Mouse (Mus musculus) G1E (cell line): ENCODE measurements around the gene Dnah2. TPM values are rescaled to one million over a fixed set of nuclear protein-coding genes. Genes with fewer than 3 reads are reported as not detected.
A peak's percentile ranks its signal among the peaks of the same experiment; 100 is the strongest.

Source experiments
- ATAC-seq: 2 replicates; pipeline ENCODE4 v1.8.0; 2016; ENCODE audit warnings: mild to moderate bottlenecking; ENCODE audit not compliant: insufficient number of reproducible peaks, poor library complexity, low FRiP score, severe bottlenecking; ENCODE audit errors: extremely low read depth
- DNase-seq: peaks from one replicate; pipeline ENCODE4 v3.0.0; 2012; ENCODE audit warnings: low spot score
- H3K27me3 ChIP-seq: 2 replicates; pipeline ENCODE4 v1.6.1; 2012; ENCODE audit warnings: mild to moderate bottlenecking, low read length, inconsistent platforms; ENCODE audit not compliant: insufficient read depth
- H3K36me3 ChIP-seq: replicated peaks from 2 replicates; pipeline ENCODE3; 2012; ENCODE audit warnings: mild to moderate bottlenecking, inconsistent platforms
- H3K4me1 ChIP-seq: 2 replicates; pipeline ENCODE4 v1.6.1; 2012; ENCODE audit warnings: low read depth, low read length, inconsistent platforms, mixed read lengths; ENCODE audit not compliant: insufficient read depth
- H3K4me3 ChIP-seq: 2 replicates; pipeline ENCODE4 v1.5.1; 2012; ENCODE audit warnings: low read depth, mild to moderate bottlenecking, inconsistent platforms, low read length, moderate library complexity, mixed read lengths
- H3K9me3 ChIP-seq: replicated peaks from 2 replicates; pipeline ENCODE4 v1.6.1; 2012; ENCODE audit warnings: inconsistent platforms
- CTCF ChIP-seq: IDR thresholded peaks from 2 replicates; pipeline ENCODE4 v1.5.1; 2012; ENCODE audit warnings: low read depth, low read length, inconsistent platforms, mixed read lengths
- GATA1 ChIP-seq: IDR thresholded peaks from 2 replicates; pipeline ENCODE4 v1.6.1; 2012; ENCODE audit warnings: borderline replicate concordance, low read length, inconsistent platforms, mixed read lengths
- GATA2 ChIP-seq: IDR thresholded peaks from 2 replicates; pipeline ENCODE4 v1.6.1; 2012; ENCODE audit warnings: low read depth, low read length, inconsistent platforms, borderline replicate concordance
- POLR2AphosphoS5 ChIP-seq: IDR thresholded peaks from 2 replicates; pipeline ENCODE4 v1.6.1; 2012; ENCODE audit warnings: low read depth, low read length, inconsistent platforms; ENCODE audit not compliant: insufficient replicate concordance
- TAL1 ChIP-seq: conservative IDR thresholded peaks from 2 replicates; pipeline ENCODE4 v1.6.1; 2012; ENCODE audit warnings: low read depth, low read length, inconsistent platforms, mixed read lengths
- polyA plus RNA-seq: library from polyadenylated mRNA; stranded (reverse); fragments of >175 nt; gene quantifications from 2 replicates; pipeline ENCODE4 v1.2.3, GENCODE M21; 2012
- total RNA-seq, 2 experiments: library from RNA; stranded (forward) in 1 of 2; stranded (reverse) in 1 of 2; fragments of 200-1000 nt in 1 of 2; fragments of >200 nt in 1 of 2; fragmentation: Nextera tagmentation in 1 of 2; gene quantifications; 2 replicates each; pipeline ENCODE4 v1.2.3; 2014 to 2017

Dnah2 gene
- total and polyA plus RNA-seq, 3 experiments: 0.13 to 2.6 (median 1.1) TPM

DNA sequence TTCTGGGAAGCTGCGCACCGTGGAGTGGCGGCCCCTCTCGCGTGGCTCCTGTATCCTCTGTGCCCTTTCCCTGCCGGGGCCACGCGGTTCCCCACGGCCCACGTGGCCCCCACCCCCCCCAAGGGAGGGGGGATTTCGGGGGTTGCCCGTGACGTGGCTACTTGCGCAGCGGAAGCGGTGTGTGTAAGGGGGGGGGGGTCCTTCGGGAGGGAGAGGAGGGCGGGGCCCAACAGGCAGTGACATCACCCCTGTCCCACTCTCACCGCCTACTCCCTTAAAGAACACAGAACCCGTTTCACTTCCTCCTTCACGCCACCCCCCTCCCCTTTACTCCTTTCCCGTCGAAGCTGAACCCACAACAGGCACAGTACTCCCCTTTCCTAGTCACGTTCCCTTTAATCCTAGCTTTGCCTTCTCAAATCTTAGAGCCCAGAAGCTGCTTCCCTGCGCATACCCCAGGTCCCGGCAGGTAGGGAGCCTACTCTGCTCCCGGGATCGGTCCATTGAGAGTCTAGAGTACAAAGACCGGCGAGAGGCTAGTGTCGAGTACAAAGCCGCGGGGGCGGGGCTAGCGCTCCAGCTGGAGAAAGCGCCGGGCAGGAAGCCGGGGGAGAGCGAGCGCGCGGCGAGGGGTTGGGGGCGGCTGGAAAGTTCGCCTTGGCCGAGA is 139.4 kb downstream of the Dnah2 start:
- H3K9me3 ChIP-seq: no peaks in the 10 kb centered on the region
- H3K27me3 ChIP-seq: no peaks in the 10 kb centered on the region
- peak overlapping the region; percentile 82 for H3K4me3 ChIP-seq
- H3K36me3 ChIP-seq: peaks cover 70% of the 10 kb centered on the region
- DNase-seq (peak; percentile 85), ATAC-seq (peak; percentile 48)
- TF ChIP-seq POLR2AphosphoS5 (no peak), CTCF (no peak), TAL1 (no peak)
- H3K4me1 ChIP-seq: peaks cover 78% of the 10 kb centered on the region

GRCm38 (mm10) chr11:69408541-69409377 is 140.2 kb downstream of the Dnah2 start:
- Histone ChIP-seq H3K4me3 (peak overlapping the region; percentile 82), H3K9me3 (no peaks in the 10 kb centered on the region), H3K36me3 (peaks cover 72% of the 10 kb centered on the region), H3K27me3 (no peaks in the 10 kb centered on the region), H3K4me1 (peaks cover 77% of the 10 kb centered on the region)
- ATAC-seq: peak; percentile 65
- DNase-seq: peak; percentile 97
- TF ChIP-seq GATA2 (0 out of 2 replicates have a peak, but pooled peaks have one; percentile 15), CTCF (no peak), TAL1 (no peak), GATA1 (no peak), POLR2AphosphoS5 (no peak)

DNA sequence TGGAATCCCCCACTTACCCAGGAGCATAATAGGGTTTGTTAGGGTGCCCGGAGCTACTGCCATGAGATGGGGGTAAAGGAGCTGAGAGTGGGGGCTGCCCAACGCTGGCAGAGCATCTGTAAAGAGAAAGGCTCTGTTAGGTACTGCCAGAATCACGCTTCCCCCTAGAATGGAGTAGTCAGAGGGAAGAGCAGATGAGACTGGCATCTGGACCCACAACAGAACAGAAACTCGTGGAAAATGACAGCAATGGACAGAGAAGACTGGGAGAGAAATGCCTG is 141.2 kb downstream of the Dnah2 start:
- peak overlapping the region; percentile 82; the same call in 1 of the 2 replicates for H3K4me3 ChIP-seq
- no peak for TF ChIP-seq POLR2AphosphoS5
- TF ChIP-seq CTCF: no peak
- TF ChIP-seq GATA1: no peak
- TF ChIP-seq TAL1: no peak
- TF ChIP-seq GATA2: no peak
- peaks cover 70% of the 10 kb centered on the region for H3K4me1 ChIP-seq
- DNase-seq (no peak), ATAC-seq (no peak)
- H3K36me3 ChIP-seq: peaks cover 72% of the 10 kb centered on the region
- H3K9me3 ChIP-seq: no peaks in the 10 kb centered on the region
- H3K27me3 ChIP-seq: no peaks in the 10 kb centered on the region

DNA sequence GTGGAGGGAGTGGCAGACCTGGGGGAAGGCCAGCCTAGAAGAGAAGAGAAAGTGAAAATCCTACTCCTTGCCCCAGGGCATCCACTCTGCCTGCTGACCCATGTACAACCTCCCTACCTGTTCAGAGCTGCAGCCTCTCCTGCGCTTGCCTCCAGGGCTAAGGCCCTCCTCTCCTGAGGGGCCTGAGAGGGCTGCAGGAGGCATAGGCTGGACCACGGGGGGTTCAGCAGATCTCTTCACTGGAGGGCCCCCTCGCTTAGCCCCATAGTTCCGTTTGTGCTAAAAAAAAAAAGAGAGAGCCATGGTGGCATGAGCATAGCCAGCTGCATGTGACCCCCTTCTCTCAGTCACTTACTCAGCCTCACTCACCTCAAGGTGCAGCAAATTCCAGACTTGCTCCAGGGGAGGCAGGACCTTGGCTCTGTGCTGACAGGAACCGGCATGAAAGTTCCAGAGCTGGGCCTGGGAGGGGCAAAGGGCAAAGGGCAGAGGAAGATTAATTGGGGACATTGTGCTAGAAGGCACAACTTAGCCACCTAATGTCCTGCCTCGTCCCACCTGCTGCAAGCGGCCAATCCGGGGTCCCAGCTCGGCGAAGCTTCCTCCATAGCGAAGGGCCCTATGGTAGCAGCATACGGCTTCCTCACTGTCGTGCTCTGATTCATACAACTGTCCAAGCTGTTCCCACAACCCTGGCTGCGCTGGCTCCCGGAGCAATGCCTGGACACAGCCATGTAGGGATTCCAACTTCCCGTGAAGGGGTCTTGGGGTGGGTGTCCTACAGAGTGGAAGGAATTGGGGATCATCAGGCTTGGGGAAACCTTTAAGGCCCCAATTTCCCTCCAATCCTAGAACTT is 141.8 kb downstream of the Dnah2 start:
- no peaks in the 10 kb centered on the region for H3K9me3 ChIP-seq
- ATAC-seq: no peak
- no peak overlapping the region; the same call in 1 of the 2 replicates for H3K4me3 ChIP-seq
- H3K36me3 ChIP-seq: peaks cover 71% of the 10 kb centered on the region
- H3K27me3 ChIP-seq: no peaks in the 10 kb centered on the region
- peaks cover 66% of the 10 kb centered on the region for H3K4me1 ChIP-seq
- TF ChIP-seq GATA1 (no peak), CTCF (no peak), POLR2AphosphoS5 (no peak), GATA2 (no peak), TAL1 (no peak)
- DNase-seq: no peak

DNA sequence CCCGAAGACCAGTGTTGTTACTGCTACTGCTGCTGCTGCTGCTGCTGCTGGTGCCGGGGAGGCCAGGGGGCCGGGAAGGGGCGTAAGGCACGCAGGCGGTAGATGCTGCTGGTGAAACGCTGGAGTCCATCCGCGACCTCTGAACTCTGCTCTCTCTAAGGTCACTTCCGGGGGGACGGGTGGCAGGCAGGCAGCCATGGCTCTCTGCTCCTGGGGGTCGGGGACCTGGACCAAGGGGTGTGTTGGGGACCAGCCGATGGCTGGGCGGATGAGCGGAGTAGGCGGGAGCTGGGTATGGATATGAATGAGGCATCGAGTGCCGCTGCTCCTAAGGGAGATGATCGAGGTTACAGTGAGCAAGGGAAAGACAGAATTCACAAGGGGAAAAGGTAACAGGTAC is 142.6 kb downstream of the Dnah2 start:
- Histone ChIP-seq H3K27me3 (no peaks in the 10 kb centered on the region), H3K4me3 (no peak overlapping the region), H3K4me1 (peaks cover 70% of the 10 kb centered on the region), H3K9me3 (peaks cover 3% of the 10 kb centered on the region; the same call in 1 of the 2 replicates), H3K36me3 (peaks cover 72% of the 10 kb centered on the region)
- TF ChIP-seq GATA1 (no peak), TAL1 (no peak), GATA2 (no peak), POLR2AphosphoS5 (no peak), CTCF (no peak)
- DNase-seq (no peak), ATAC-seq (no peak)
